Mouse (Mus musculus) ES-E14 (cell line): Measurements from ENCODE around the gene Pabpn1. TPM values are rescaled to one million over a fixed set of nuclear protein-coding genes. Genes with fewer than 3 reads are reported as not detected.
A peak's percentile ranks its signal among the peaks of the same experiment; 100 is the strongest.
"Not testable (repeated sequence)": the region's sequence is repeated elsewhere in the genome, so short reads cannot be mapped to it uniquely, and the experiment has no call there.

Experiments used
- DNase-seq: peaks from one replicate; pipeline ENCODE4 v3.0.0-alpha.2; 2013; ENCODE audit warnings: low read depth, low spot score
- H3K27ac ChIP-seq: 2 replicates; pipeline ENCODE4 v1.5.1; 2012; ENCODE audit warnings: low read depth, mild to moderate bottlenecking, low read length, moderate library complexity, mixed read lengths; ENCODE audit not compliant: poor library complexity, insufficient read depth, severe bottlenecking
- H3K36me3 ChIP-seq: 2 replicates; pipeline ENCODE4 v1.6.1; 2012; ENCODE audit warnings: mild to moderate bottlenecking, low read length, moderate library complexity, mixed read lengths; ENCODE audit not compliant: control insufficient read depth, poor library complexity, insufficient read depth, severe bottlenecking
- H3K4me1 ChIP-seq, 2 experiments: fragments of 150-350 bp in 1 of 2; sonication (generic) in 1 of 2; 2 replicates each; pipeline ENCODE4 v1.6.1; 2012; ENCODE audit warnings: low read length in 2 of 2, mild to moderate bottlenecking in 1 of 2, mixed read lengths in 1 of 2; ENCODE audit not compliant: control insufficient read depth in 2 of 2, insufficient read depth in 2 of 2, poor library complexity in 1 of 2
- H3K4me3 ChIP-seq, 2 experiments: fragments of 150-350 bp in 1 of 2; sonication (generic) in 1 of 2; 2 replicates each; pipeline ENCODE4 v1.5.1; 2012; ENCODE audit warnings: low read length in 2 of 2, low read depth in 1 of 2, mild to moderate bottlenecking in 1 of 2, mixed read lengths in 1 of 2; ENCODE audit not compliant: insufficient read depth in 1 of 2, poor library complexity in 1 of 2, severe bottlenecking in 1 of 2
- H3K9ac ChIP-seq: 2 replicates; pipeline ENCODE4 v1.6.1; 2012; ENCODE audit warnings: low read depth, mild to moderate bottlenecking, low read length, mixed read lengths; ENCODE audit not compliant: poor library complexity, insufficient read depth, severe bottlenecking
- H3K9me3 ChIP-seq: fragments of 150-350 bp; sonication (generic); 2 replicates; pipeline ENCODE4 v1.6.1; 2012; ENCODE audit warnings: low read depth, mild to moderate bottlenecking, low read length; ENCODE audit not compliant: control insufficient read depth, insufficient read depth
- CHD2 ChIP-seq: IDR thresholded peaks from 2 replicates; pipeline ENCODE4 v1.6.1; 2014; ENCODE audit warnings: mild to moderate bottlenecking, low read depth, low read length, inconsistent platforms
- HCFC1 ChIP-seq: IDR thresholded peaks from 2 replicates; pipeline ENCODE4 v1.6.1; 2012; ENCODE audit warnings: low read length, inconsistent platforms, borderline replicate concordance; ENCODE audit not compliant: insufficient read depth
- MAFK ChIP-seq: IDR thresholded peaks from 2 replicates; pipeline ENCODE4 v1.6.1; 2014; ENCODE audit warnings: mild to moderate bottlenecking, low read depth, low read length, inconsistent platforms; ENCODE audit not compliant: insufficient read depth
- ZC3H11A ChIP-seq: IDR thresholded peaks from 2 replicates; pipeline ENCODE4 v1.6.1; 2012; ENCODE audit warnings: low read depth, mild to moderate bottlenecking, inconsistent platforms, low read length, borderline replicate concordance
- ZNF384 ChIP-seq: IDR thresholded peaks from 2 replicates; pipeline ENCODE4 v1.6.1; 2012; ENCODE audit warnings: low read depth, low read length, inconsistent platforms
- in situ Hi-C, 2 experiments: fragments of 600-800 bp; cut with MboI; formaldehyde crosslinking; loops; one replicate each; pipeline ENCODE4 v1.15.1; 2025; ENCODE audit warnings: low sequenced_read_pairs in 2 of 2, inconsistent platforms in 1 of 2; ENCODE audit not compliant: unreplicated experiment in 2 of 2
- total RNA-seq: library from RNA; depleted of rRNA; stranded (reverse); fragments of 300-350 nt; gene quantifications from 2 replicates; pipeline ENCODE4 v1.2.3, GENCODE M21; 2012; rRNA removed

The Pabpn1 gene
- total RNA-seq, 1 experiment = 76.8 TPM

- no peak overlapping the region for H3K4me3 ChIP-seq
- in situ Hi-C loops = no loop called here
- no peak overlapping the region for H3K9ac ChIP-seq
- DNase-seq = no peak
- no peak for TF ChIP-seq ZC3H11A
- TF ChIP-seq CHD2 = no peak
- no peak for TF ChIP-seq HCFC1
- TF ChIP-seq ZNF384 = no peak
- no peak for TF ChIP-seq MAFK
- no peaks in the 10 kb centered on the region for H3K36me3 ChIP-seq
- peaks cover under 1 to 3% of the 10 kb centered on the region in 2 experiments; a peak in 1 of 4 replicates for H3K4me1 ChIP-seq
- H3K27ac ChIP-seq = no peak overlapping the region
- H3K9me3 ChIP-seq = no peaks in the 10 kb centered on the region
Measured at GRCm38 (mm10) chr14:54944939-54945338, 52.6 kb downstream of the Pabpn1 start.

GRCm38 (mm10) chr14:54945975-54946704 lies 53.8 kb downstream of the Pabpn1 start:
- Histone ChIP-seq H3K4me1 (no peaks in the 10 kb centered on the region; a peak in 1 of 4 replicates), H3K9ac (no peak overlapping the region), H3K36me3 (no peaks in the 10 kb centered on the region), H3K4me3 (no peak overlapping the region), H3K9me3 (no peaks in the 10 kb centered on the region), H3K27ac (no peak overlapping the region)
- no peak for DNase-seq
- in situ Hi-C loops = no loop called here
- TF ChIP-seq HCFC1 (no peak), MAFK (peak; percentile 67), ZC3H11A (no peak)

- H3K4me3 ChIP-seq, H3K9me3 ChIP-seq, H3K36me3 ChIP-seq, H3K27ac ChIP-seq, in situ Hi-C loops, DNase-seq, H3K4me1 ChIP-seq, H3K9ac ChIP-seq: not testable (repeated sequence)
Measured at GRCm38 (mm10) chr14:54947008-54947407, 54.7 kb downstream of the Pabpn1 start.

Other genes with a start within 250 kb of the Pabpn1 start
- 26.7 and 34.3 TPM in 2 replicates for gene 1700123O20Rik, start 206.3 kb upstream of the Pabpn1 start, total RNA-seq
- 121 and 196 TPM in 2 replicates for gene Acin1, start 205.6 kb upstream of the Pabpn1 start, total RNA-seq
- gene Gm29776, start 193.7 kb upstream of the Pabpn1 start, total RNA-seq = 0.09 and 0.26 TPM in 2 replicates
- gene Cebpe, start 180.3 kb upstream of the Pabpn1 start, total RNA-seq = 0.26 TPM in 1 of 2 replicates, not detected in the other
- 0.36 and 0.48 TPM in 2 replicates for gene Slc7a8, start 110.6 kb upstream of the Pabpn1 start, total RNA-seq
- 1.5 and 1.9 TPM in 2 replicates for gene Rnf212b, start 78.4 kb upstream of the Pabpn1 start, total RNA-seq
- 2.5 and 3.9 TPM in 2 replicates for gene Homez, start 21.5 kb upstream of the Pabpn1 start, total RNA-seq
- gene Ppp1r3e, start 14.9 kb upstream of the Pabpn1 start, total RNA-seq = 0.62 and 0.74 TPM in 2 replicates
- 7.7 and 9.4 TPM in 2 replicates for gene Bcl2l2, start 9.1 kb upstream of the Pabpn1 start, total RNA-seq
- gene Gm20521, start 9.1 kb upstream of the Pabpn1 start, total RNA-seq = 0.71 and 0.79 TPM in 2 replicates
- 5.2 and 16.2 TPM in 2 replicates for gene Slc22a17, start 20.6 kb downstream of the Pabpn1 start, total RNA-seq
- 10.8 and 28.3 TPM in 2 replicates for gene Efs, start 33.6 kb downstream of the Pabpn1 start, total RNA-seq
- 0.27 and 0.74 TPM in 2 replicates for gene Il25, start 40.2 kb downstream of the Pabpn1 start, total RNA-seq
- gene Cmtm5, start 43.8 kb downstream of the Pabpn1 start, total RNA-seq = 0.74 TPM in 1 of 2 replicates, not detected in the other
- gene Myh6, start 74.4 kb downstream of the Pabpn1 start, total RNA-seq = 7.1 and 8.8 TPM in 2 replicates
- not detected in 2 replicates for gene Gm17428, start 84.4 kb downstream of the Pabpn1 start, total RNA-seq
- gene Myh7, start 102.1 kb downstream of the Pabpn1 start, total RNA-seq = 3.2 and 3.3 TPM in 2 replicates
- 53.5 and 90.9 TPM in 2 replicates for gene Ngdn, start 123.0 kb downstream of the Pabpn1 start, total RNA-seq
- 9.4 and 12.4 TPM in 2 replicates for gene Zfhx2, start 199.8 kb downstream of the Pabpn1 start, total RNA-seq
- 7.9 and 11.9 TPM in 2 replicates for gene Thtpa, start 202.3 kb downstream of the Pabpn1 start, total RNA-seq
- gene Ap1g2, start 214.1 kb downstream of the Pabpn1 start, total RNA-seq = 5.9 and 14.1 TPM in 2 replicates
- gene Jph4, start 224.4 kb downstream of the Pabpn1 start, total RNA-seq = 1.7 and 3.8 TPM in 2 replicates